Mouse (Mus musculus): ENCODE measurements around the gene Gm3646.

- no peak for TF ChIP-seq CTCF (IDR thresholded peaks at IDR 0.05; ENCODE audit: borderline replicate concordance, insufficient read depth, low read length)
- no peak for TF ChIP-seq POLR2A (IDR thresholded peaks at IDR 0.05; ENCODE audit: low read depth, low read length)
These were observed 19.1 kb upstream of the Gm3646 start for GRCm38 (mm10) chr1:39824240-39824639.
